Mouse (Mus musculus): ENCODE data around the gene Alg14.

DNA sequence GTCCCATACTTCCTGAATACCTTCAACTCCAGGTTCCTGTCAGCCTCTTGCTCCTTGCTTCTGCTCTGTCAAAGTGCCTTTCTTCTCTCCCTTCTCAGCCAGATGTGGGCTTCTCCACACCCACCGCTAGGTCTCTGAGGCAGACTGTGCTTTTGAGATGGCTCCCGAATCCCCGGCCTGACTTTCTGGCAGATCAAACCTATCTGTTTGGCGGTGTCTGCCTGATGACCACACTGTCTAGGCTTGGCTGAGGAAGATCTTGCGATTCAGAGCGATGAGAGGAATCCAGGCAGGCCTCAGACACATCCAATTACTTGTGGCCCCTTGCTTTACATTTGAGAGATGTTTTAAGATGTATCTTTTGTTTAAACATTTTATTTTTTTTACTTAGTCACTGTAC lies 110.5 kb downstream of the Alg14 start:
- TF ChIP-seq MYC (IDR thresholded peaks at IDR 0.05; ENCODE audit: low read depth, low read length), result no peak
- TF ChIP-seq ETS1 (IDR thresholded peaks at IDR 0.05; ENCODE audit: low read depth, low read length), result no peak
- TF ChIP-seq POLR2AphosphoS5 (IDR thresholded peaks at IDR 0.05; ENCODE audit: borderline replicate concordance, low read depth, low read length), result no peak
- TF ChIP-seq POLR2A (IDR thresholded peaks at IDR 0.05; ENCODE audit: control insufficient read depth in 1 of 2, insufficient read depth in 1 of 2, low read depth in 1 of 2, low read length in 2 of 2, poor library complexity in 1 of 2), result no peak
- no peak for TF ChIP-seq CTCF (IDR thresholded peaks at IDR 0.05 in 2 of 3, conservative IDR thresholded peaks at IDR 0.05 in 1 of 3; ENCODE audit: control insufficient read depth in 1 of 3, insufficient read depth in 1 of 3, low read depth in 2 of 3, low read length in 3 of 3, poor library complexity in 1 of 3, severe bottlenecking in 1 of 3)
- no peak for TF ChIP-seq E2F4 (IDR thresholded peaks at IDR 0.05; ENCODE audit: borderline replicate concordance, low read depth, low read length)
- no peak for TF ChIP-seq ZC3H11A (IDR thresholded peaks at IDR 0.05; ENCODE audit: low read depth, low read length)
